Comparison of ENCODE assay signal across 17 mouse cellular contexts in genomic region chr7:82501306-82501705, GRCm38 (mm10).
DNase-seq lines count a peak whose midpoint lies in the region.
"Had no signal": no experiment of that assay in that cellular context is flagged by ENCODE, and none has a peak within 500 bp of the region (broad histone marks: within the 10 kb centered on the region; RNA-seq: fewer than 3 reads in every experiment).

No protein-coding gene starts in this region.

- peak; percentile 29 for DNase-seq in layer of hippocampus, adult 8-10 months (ENCODE audit: low spot score in 2 of 2)
- no peak for DNase-seq in layer of hippocampus, adult 9-10 months (ENCODE audit: low spot score)
- DNase-seq in frontal cortex, adult 2 months (ENCODE audit: extremely low spot score in 1 of 2, low spot score in 1 of 2) = peak; percentile 53 to 69
- peak; percentile 57 to 78 for DNase-seq in left cerebral cortex, postnatal 14 days (ENCODE audit: low spot score in 2 of 2)
- peak; percentile 66 for DNase-seq in right cerebral cortex, postnatal 25 days
- DNase-seq in kidney, postnatal 36 days = no peak
- DNase-seq in neural tube, embryonic 10.5 days (ENCODE audit: extremely low spot score, low spot score) = no peak
- no peak for DNase-seq in lung, postnatal 25 days (ENCODE audit: low spot score)
- DNase-seq: adrenal gland, postnatal 36 days; cerebellum, adult 11 months; cerebellum, adult 9-11 months; gastrocnemius, adult 2 months; heart, postnatal 10 days; kidney, adult 8-10 months; kidney, postnatal 14 days; liver, postnatal 0 days; thymus, postnatal 14 days had no signal

- intact Hi-C loops in left cerebral cortex, postnatal 14 days (cut with DNase I) = loop anchor here (10.0 kb wide), 2 partner anchors 113 to 143 kb away; partner anchors contain the start of genes Efl1 and Saxo2

Comparison
In these comparisons a context has a peak if more than half of its experiments do, and no peak if none do; other contexts are left out.
1. DNase-seq: peak in layer of hippocampus, adult 8-10 months (2 of 2), frontal cortex, adult 2 months (2 of 2), left cerebral cortex, postnatal 14 days (2 of 2) and right cerebral cortex, postnatal 25 days (single experiment); none in layer of hippocampus, adult 9-10 months (single experiment), kidney, postnatal 36 days (0 of 2), neural tube, embryonic 10.5 days (single experiment) and lung, postnatal 25 days (single experiment).